Mouse (Mus musculus): ENCODE results near the gene Cox14. TPM values are rescaled to one million over a fixed set of nuclear protein-coding genes. Genes with fewer than 3 reads are reported as not detected.

Cox14 gene
- polyA plus RNA-seq, 1 experiment from 2014 or later = 145 TPM

DNA sequence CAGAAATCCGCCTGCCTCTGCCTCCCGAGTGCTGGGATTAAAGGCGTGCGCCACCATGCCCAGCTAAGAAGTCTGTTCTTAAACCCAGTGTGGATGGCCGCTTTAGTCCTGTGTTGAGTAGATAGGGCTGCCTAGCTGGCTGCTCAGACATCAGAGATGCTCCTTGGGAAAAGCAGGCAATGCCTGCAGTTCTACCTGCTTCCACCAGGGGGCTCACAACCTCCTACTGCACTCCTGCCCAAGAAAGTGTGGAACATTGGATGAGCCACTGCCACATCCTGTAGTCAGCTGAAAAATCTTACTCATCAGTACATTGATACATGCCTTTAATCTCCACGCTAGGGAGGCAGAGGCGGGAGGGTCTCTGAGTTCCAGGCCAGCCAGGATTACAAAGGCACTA, 10.6 kb upstream of the Cox14 start:
- Histone ChIP-seq H3K4me2 (no peak overlapping the region), H3K27me3 (ENCODE audit: insufficient read depth, low read length) (no peaks in the 10 kb centered on the region), H3K9ac (no peak overlapping the region), H3K9me3 (ENCODE audit: low read depth, low read length) (no peaks in the 10 kb centered on the region), H3K27ac (ENCODE audit: low read depth) (no peak overlapping the region), H3K4me3 (ENCODE audit: low read depth, low read length) (no peak overlapping the region), H3K36me3 (ENCODE audit: insufficient read depth) (peaks cover 55% of the 10 kb centered on the region), H3K4me1 (ENCODE audit: insufficient read depth) (no peaks in the 10 kb centered on the region)
- DNase-seq (peak; percentile 91), ATAC-seq (ENCODE audit: insufficient read depth) (peak; percentile 46; the same call in 1 of the 2 replicates)
- 43% methylated on average over 7 of the region's 7 CpGs for WGBS
- TF ChIP-seq CTCF (IDR thresholded peaks at IDR 0.05; ENCODE audit: low read depth) = peak; percentile 98

- TF ChIP-seq CTCF (IDR thresholded peaks at IDR 0.05; ENCODE audit: low read depth) = no peak
- no peaks in the 10 kb centered on the region for H3K4me1 ChIP-seq (ENCODE audit: insufficient read depth)
- H3K9ac ChIP-seq = no peak overlapping the region
- H3K27ac ChIP-seq (ENCODE audit: low read depth) = no peak overlapping the region
- H3K27me3 ChIP-seq (ENCODE audit: insufficient read depth, low read length) = no peaks in the 10 kb centered on the region
- peaks cover 53% of the 10 kb centered on the region for H3K36me3 ChIP-seq (ENCODE audit: insufficient read depth)
- ATAC-seq (ENCODE audit: insufficient read depth) = no peak
- 83% methylated on average over 13 of the region's 13 CpGs for WGBS
- no peak overlapping the region for H3K4me2 ChIP-seq
- no peaks in the 10 kb centered on the region for H3K9me3 ChIP-seq (ENCODE audit: low read depth, low read length)
- no peak for DNase-seq
- H3K4me3 ChIP-seq (ENCODE audit: low read depth, low read length) = no peak overlapping the region
Observed at GRCm38 (mm10) chr15:99715361-99715865, 10.0 kb upstream of the Cox14 start.

GRCm38 (mm10) chr15:99715982-99716746, 9.3 kb upstream of the Cox14 start:
- ATAC-seq (ENCODE audit: insufficient read depth) (no peak), DNase-seq (peak; percentile 22)
- no peak overlapping the region for H3K4me2 ChIP-seq
- no peak overlapping the region for H3K27ac ChIP-seq (ENCODE audit: low read depth)
- no peaks in the 10 kb centered on the region for H3K4me1 ChIP-seq (ENCODE audit: insufficient read depth)
- H3K4me3 ChIP-seq (ENCODE audit: low read depth, low read length) = no peak overlapping the region
- H3K9me3 ChIP-seq (ENCODE audit: low read depth, low read length) = no peaks in the 10 kb centered on the region
- 55% methylated on average over 11 of the region's 11 CpGs for WGBS
- no peak for TF ChIP-seq CTCF (IDR thresholded peaks at IDR 0.05; ENCODE audit: low read depth)
- peaks cover 49% of the 10 kb centered on the region for H3K36me3 ChIP-seq (ENCODE audit: insufficient read depth)
- H3K27me3 ChIP-seq (ENCODE audit: insufficient read depth, low read length) = no peaks in the 10 kb centered on the region
- H3K9ac ChIP-seq = no peak overlapping the region

GRCm38 (mm10) chr15:99716814-99717213, 8.6 kb upstream of the Cox14 start:
- H3K4me1 ChIP-seq (ENCODE audit: insufficient read depth) = no peaks in the 10 kb centered on the region
- H3K9me3 ChIP-seq (ENCODE audit: low read depth, low read length) = no peaks in the 10 kb centered on the region
- peaks cover 43% of the 10 kb centered on the region for H3K36me3 ChIP-seq (ENCODE audit: insufficient read depth)
- 84% methylated on average over 12 of the region's 12 CpGs for WGBS
- no peak overlapping the region for H3K4me3 ChIP-seq (ENCODE audit: low read depth, low read length)
- no peaks in the 10 kb centered on the region for H3K27me3 ChIP-seq (ENCODE audit: insufficient read depth, low read length)
- DNase-seq (no peak), ATAC-seq (ENCODE audit: insufficient read depth) (no peak)
- TF ChIP-seq CTCF (IDR thresholded peaks at IDR 0.05; ENCODE audit: low read depth) = no peak
- no peak overlapping the region for H3K4me2 ChIP-seq
- no peak overlapping the region for H3K9ac ChIP-seq
- H3K27ac ChIP-seq (ENCODE audit: low read depth) = no peak overlapping the region

- TF ChIP-seq CTCF (IDR thresholded peaks at IDR 0.05; ENCODE audit: low read depth) = no peak
- no peak within 1 kb of the TSS for H3K4me2 ChIP-seq
- no peak within 1 kb of the TSS; the same call in 1 of the 2 replicates for H3K27ac ChIP-seq (ENCODE audit: low read depth)
- WGBS = 59% methylated on average over 26 of the region's 26 CpGs
- DNase-seq (no peak), ATAC-seq (ENCODE audit: insufficient read depth) (no peak)
- no peaks in the 10 kb centered on the region for H3K9me3 ChIP-seq (ENCODE audit: low read depth, low read length)
- H3K36me3 ChIP-seq (ENCODE audit: insufficient read depth) = peaks cover 34% of the 10 kb centered on the region
- no peaks in the 10 kb centered on the region for H3K4me1 ChIP-seq (ENCODE audit: insufficient read depth)
- no peak within 1 kb of the TSS for H3K9ac ChIP-seq
- no peak within 1 kb of the TSS for H3K4me3 ChIP-seq (ENCODE audit: low read depth, low read length)
- H3K27me3 ChIP-seq (ENCODE audit: insufficient read depth, low read length) = no peaks in the 10 kb centered on the region
Observed at GRCm38 (mm10) chr15:99717386-99718334, 7.8 kb upstream of the Cox14 start, which contains the start of gene Gpd1. Gene Gpd1, plus strand, starts transcription at chr15:99717515.

DNA sequence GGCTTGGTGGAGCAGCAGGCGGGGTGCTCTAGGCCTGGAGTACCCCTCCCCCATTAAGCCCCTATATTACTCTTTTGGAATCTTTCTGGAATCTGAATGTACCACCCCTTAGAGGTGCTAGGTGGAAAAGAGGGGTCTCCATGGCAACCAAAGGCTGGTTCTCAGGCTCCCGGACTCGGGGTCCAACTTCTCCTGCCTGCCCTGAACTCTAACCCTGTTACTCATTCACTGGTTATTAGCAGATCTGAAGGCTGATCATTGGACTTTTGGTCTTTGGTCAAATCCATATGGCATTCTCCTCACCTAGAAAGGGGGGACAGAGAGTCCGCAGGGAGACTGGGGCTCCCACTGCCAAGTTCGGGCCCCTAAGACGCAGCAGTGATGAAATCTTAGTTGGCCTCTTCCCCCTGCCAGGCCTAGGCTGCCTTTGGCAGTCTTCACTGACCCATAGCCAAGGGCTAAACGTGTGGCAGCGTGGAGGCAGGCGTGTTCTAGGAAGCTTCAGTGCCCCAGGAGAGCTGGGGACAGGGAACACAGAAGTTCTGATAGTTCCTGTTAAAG, 6.9 kb upstream of the Cox14 start:
- DNase-seq (no peak), ATAC-seq (ENCODE audit: insufficient read depth) (no peak)
- no peak overlapping the region for H3K4me2 ChIP-seq
- WGBS = 81% methylated on average over 9 of the region's 9 CpGs
- H3K4me3 ChIP-seq (ENCODE audit: low read depth, low read length) = no peak overlapping the region
- no peaks in the 10 kb centered on the region for H3K27me3 ChIP-seq (ENCODE audit: insufficient read depth, low read length)
- TF ChIP-seq CTCF (IDR thresholded peaks at IDR 0.05; ENCODE audit: low read depth) = no peak
- no peak overlapping the region for H3K9ac ChIP-seq
- no peak overlapping the region for H3K27ac ChIP-seq (ENCODE audit: low read depth)
- H3K36me3 ChIP-seq (ENCODE audit: insufficient read depth) = peaks cover 25% of the 10 kb centered on the region
- peaks cover 4% of the 10 kb centered on the region; the same call in 1 of the 2 replicates for H3K4me1 ChIP-seq (ENCODE audit: insufficient read depth)
- H3K9me3 ChIP-seq (ENCODE audit: low read depth, low read length) = no peaks in the 10 kb centered on the region

All from lung, embryonic 14.5 days (tissue).